Mouse (Mus musculus) frontal cortex, adult (tissue): ENCODE data around the gene Tsga10ip.
"Not testable (repeated sequence)": the region's sequence is repeated elsewhere in the genome, so short reads cannot be mapped to it uniquely, and the experiment has no call there.

ENCODE experiments used
- ATAC-seq: cut with Nextera tagmentation; 2 replicates; pipeline ENCODE4 v1.9.2; 2017; ENCODE audit warnings: mild to moderate bottlenecking, moderate library complexity, mixed read lengths; ENCODE audit not compliant: low TSS enrichment

Tsga10ip gene

DNA sequence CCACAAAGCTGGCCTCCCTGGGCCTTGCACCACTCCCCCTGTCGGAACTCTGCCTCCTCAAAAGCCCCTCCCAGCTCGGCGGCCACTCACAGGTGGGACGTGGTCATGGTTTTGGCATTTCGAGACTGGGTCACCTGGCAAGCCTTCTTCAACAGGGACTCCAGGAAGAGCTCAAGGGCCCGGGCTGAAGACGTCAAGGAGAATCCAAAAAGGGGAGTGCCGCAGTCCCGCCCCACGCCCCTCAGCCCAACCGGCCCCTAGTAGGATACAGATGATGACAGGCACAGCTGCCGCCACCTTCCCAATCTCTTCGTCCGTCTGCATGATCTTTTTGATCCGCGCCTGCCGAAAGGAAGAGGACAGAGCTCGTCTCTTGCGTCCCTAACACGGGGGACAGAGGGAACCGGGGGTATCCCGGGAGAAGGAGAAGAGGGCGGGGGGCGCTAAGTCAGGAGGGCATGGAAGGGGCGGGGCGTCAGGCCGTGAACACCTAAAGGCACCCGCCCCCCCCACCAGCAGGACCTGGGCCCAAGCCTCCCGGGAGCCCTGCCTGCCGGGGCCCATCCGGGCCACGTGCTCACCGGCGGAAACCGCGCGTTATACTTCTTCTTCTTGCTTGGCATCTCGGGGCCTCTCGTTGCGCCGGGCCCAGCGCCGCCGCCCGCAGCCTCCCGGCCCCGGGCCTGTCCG lies 21.9 kb upstream of the Tsga10ip start:
- peak; percentile 24; the same call in 1 of the 2 replicates for ATAC-seq

DNA sequence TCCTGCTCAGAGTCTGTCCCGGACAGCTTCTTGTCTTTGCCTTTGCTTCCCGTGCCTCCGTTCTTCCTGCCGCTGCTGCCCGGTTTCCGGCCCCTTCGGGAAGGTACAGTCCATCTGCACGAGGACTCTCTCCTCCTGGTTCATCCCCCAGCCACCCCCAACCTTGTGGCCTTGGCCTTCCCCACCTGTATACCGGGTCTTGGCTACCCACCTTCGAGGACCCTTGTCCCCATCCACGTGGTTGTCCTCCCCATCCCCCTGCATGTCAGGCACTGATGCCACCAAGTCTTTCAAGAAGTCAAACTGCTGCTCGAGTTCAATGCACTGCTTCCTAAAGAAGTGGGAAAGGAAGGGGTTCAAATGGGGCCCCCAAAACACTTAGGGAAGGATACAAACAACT lies 21.2 kb upstream of the Tsga10ip start:
- ATAC-seq: no peak

DNA sequence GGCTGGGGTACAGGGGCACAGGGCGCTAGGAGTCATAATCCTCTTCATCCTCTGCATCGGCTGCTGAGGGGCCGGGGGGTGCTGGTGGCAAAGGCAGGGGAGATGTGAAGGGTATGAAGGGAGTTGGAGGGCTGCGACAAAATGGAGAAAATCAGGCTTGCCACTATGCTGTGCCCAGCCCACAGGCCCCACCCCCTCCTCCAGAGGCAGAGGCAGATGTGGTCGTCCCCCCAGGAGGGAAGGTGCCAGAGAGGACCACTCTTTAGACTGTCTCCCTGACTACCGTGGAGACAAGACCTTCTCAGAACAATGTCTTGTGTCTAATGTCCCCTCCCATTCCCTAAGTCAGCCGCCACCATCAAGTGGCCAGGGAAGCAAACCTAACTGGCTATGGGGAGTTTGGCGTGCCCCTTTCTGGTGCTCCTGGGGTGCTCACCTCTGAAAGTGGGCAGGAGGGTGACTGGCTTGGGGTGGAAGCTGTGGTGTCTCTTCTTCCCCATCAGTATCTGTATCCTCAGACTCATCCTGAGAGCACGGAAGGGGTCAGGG lies 20.6 kb upstream of the Tsga10ip start:
- no peak for ATAC-seq

DNA sequence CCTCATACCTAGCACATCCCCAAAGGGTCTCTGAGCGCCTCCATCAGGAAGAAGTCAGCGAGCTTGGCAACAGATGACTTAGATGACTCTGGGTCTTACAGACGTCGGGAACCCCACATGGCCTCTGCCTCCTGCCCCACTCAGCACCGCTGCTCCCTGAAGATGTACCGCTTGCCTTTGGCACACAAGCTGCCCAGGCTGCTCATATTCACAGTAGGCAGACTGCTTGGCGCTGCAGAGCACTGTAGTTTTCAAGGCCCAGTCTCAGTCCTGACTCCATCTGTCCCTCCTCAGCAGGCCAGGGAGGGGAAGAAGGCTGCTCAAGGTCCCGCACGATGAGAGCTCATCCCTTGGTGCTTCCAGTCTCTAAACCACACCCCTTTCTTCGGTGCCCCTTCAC lies 19.9 kb upstream of the Tsga10ip start:
- ATAC-seq: no peak

DNA sequence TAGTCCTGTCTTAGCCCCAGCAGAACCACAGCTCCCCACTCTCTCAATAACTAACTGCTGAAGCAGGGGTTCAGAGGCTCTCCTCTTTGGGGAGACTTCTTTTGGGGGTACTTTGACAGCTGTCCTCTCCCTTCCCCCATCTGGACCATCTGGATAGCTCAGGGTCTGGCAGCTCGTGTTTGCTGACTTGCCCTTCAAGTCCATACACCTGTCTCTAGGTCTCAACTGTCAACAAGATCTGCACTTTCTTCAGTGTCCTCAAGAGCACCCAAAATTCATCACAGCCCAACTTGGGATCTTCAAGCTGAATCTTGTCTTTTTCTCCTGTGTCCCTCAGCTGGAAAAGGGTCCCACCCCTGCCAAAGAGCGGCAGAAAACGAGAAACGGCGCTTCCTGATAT lies 19.5 kb upstream of the Tsga10ip start:
- no peak for ATAC-seq

DNA sequence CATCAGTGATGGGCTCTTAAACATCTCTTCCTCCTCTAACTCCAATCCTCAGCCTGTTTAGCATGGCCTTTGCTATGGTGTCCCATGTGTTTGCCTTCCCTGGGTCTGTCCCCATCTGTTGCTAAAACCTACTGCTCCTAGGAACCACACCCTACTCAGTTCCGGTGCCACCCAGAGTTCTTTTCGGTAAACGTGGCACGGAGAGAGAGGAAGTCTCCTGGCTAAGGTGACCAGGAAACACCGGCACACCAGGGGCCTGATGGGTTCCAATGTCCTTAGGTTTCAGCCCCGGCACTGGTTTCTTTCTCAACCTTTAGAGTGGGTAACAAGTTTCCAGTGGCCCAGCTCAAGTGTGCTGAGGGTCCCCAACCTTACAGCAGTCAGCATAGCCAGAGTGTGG lies 18.3 kb upstream of the Tsga10ip start:
- no peak for ATAC-seq

DNA sequence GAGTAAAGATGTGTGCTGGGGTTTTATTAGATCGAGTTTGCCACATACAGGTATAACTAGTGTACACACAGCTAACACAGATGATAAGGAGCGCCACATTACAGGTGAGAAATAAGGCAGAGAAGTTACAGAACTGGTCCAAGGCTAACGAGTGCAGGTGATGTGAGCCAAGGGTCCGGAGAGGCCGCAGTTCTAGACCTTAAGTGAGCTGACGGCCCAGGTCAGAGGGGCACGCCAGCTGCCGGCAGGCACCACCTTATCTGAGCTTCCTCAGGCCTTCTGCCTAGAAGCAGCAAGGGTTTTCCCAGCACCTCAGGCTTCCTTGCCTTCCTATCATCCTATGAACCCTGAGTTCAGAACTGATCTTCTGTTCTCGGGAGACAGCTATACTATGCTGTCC lies 17.3 kb upstream of the Tsga10ip start:
- no peak for ATAC-seq

DNA sequence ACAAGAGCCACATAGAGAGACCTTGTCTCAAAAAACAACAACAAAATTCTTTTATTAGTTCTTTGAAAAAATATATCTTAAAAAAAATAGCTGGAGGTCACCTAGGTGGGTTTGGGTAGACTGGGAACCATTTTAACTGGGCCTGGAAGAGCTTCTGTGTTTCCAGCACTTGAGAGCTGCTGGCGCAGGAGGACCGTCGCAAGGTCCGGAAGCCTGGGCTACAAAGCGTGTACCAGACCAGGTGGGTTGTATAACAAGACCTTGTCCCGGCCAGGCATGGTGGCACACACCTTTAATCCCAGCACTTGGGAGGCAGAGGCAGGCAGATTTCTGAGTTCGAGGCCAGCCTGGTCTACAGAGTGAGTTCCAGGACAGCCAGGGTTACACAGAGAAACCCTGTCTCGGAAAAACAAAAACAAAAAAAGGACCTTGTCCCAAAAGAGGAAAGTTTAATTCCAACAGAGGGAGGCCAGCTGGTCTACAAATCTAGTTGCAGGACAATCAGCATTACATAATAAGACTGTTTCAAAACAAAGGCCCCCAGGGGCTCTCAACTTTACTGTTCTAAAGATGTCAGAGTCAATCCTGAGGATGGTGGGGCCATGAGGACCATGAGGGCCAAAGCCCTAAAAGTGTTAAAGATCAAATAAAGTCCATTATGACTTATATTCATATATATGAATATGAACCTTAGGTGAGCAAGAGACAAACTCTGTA lies 16.6 kb upstream of the Tsga10ip start:
- ATAC-seq: no peak

DNA sequence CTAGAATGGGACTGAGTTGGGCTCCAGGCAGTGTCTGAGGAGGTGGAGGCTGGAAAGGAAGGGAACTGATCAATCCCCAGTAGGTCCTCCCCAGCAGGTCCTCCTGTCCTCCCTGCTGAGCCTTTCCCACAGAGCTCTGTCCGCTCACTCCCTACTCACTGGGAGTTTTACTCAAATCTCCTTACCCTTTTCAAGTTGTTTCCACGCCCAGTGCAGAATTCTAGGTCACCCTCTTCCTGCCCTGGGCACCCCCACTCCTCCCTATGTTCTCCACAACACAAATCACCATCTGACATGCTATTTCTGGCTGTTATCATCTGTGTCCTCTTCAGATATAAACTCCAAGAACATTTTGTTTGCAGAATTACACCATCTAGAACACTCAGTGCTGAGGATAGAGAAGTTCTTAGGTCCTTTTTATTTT lies 12.2 kb upstream of the Tsga10ip start:
- peak; percentile 52; the same call in 1 of the 2 replicates for ATAC-seq

DNA sequence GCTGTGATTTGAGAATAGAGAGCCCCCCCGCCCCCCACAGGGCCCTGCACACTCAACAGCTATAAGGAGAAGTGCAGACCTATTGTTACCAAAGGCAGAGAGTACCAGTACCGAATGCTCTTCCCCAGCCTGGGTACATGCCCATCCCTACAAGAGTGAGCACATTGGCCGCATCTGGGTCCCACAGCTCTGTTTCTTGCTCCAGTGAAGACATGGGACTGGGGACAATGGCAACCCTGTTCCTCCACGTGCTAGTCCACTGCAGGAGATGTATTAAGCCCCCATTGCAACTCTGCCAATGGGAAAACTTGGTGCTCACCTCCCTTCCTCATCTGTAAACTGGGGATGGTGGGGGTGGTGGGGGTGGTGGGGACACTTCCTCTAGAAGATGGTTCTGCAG lies 11.5 kb upstream of the Tsga10ip start:
- ATAC-seq: no peak

DNA sequence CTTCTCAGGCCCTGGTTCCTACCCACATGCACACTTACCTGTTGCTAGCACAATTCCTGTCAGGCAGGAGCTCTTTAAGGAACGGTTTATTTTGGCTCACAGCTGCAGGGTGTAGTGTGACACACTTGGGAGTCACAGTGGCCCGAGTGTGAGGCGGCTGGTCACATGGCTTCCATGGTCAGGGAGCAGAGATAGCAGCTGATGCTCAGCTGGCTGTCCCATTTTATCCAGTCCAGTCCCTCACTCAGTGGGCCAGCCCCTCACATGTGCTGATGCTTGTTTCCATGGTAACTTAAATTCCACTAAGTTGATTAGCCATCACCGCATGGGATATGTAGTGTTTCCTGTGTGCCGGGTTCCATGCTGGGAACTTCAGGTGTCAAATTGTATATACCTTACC lies 9.6 kb upstream of the Tsga10ip start:
- peak; percentile 20; the same call in 1 of the 2 replicates for ATAC-seq

DNA sequence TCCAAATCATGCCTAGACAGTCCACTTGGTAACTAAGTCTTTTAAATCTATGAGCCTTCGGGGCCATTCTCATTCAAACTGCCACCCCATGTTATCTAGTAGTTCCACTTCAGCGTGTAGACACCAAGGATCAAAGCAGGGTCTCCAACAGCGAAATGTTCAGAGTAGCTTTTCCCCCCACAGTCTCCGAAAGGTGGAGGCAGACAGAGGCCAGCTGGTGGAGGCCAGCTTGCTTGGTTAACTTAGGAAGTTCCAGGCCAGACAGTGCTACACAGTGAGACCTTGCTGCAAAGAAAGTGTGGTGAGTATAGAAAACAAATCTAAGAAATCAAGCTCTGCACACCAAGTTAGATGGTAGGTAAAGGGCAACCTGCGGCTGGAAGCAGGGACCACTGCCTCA lies 8.3 kb upstream of the Tsga10ip start:
- ATAC-seq: no peak

DNA sequence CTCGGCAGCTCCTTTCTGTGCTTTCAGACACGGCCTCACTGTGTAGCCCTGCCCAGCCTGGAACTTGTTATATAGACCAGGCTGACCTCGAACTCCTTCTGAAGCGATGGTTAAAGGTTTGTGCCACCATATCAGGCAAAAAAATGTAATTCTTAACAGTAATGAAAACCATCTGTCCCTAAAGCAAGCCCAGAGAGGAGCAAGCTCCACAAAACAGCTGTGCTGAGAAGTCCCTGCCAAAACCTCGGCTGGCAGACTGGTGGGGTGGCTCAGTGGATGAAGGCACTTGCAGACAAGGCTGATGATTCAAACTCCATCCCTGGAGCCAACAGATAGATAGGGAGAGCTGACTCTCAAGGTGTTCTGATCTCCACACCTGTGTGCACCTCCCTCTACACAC lies 6.7 kb upstream of the Tsga10ip start:
- ATAC-seq: no peak

DNA sequence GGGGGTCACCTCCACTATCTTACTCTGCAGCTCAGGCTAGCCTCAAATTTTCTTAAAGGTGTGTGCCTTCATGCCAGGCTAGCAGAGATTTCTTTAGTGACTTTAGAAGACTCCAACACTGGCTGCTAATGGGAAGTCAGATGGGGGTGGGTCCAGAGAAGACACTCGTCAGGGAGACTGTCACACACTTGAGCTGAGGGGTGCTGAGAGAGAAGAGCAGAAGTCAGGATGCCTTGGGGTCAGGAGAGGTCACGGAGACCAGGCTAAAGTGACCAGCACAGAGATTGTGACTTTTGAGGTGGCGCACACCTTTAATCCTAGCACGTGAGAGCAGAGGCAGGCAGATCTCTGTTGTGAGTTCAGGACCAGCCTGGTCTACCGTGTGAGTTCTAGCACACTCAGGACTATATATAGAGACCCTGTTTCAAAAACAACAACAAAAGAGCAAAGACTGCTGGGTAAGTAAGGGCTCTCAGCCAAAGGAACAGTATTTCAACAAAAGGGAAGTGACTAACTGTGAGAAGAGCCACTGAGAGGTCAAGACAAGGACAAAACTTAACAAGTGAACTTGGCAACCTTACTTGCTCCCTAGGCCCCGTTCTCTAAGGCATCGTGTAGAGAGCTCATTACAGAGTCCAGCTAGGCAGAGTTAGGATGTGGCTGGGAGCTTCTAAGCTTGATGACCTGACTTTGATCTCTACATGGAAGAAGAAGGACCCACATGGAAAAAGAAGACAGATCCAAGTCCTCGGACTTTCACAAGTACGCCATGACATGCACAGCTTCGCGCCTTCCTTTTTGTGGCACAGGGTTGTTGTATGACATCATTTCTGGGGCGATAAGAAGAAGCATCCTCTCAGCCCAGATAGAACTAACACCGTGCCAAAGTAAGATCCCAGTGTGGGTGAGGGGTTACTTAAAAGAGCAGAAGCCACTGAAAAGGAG lies 6.0 kb upstream of the Tsga10ip start:
- no peak for ATAC-seq

DNA sequence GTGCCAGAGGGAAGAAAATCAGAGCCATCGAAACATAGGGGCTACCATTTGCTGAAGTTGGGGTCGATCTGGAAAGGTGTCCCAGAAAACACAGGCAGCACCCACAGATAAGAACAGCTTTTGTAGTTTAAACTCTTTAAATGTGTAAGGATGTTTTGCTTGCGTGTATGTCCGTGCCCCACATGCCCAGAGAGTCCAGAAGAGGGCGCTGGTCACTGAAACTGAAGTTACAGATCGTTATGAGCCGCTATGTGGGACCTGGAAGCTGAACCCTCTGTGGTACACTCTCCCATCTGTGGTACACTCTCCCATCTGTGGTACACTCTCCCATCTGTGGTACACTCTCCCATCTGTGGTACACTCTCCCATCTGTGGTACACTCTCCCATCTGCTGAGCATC lies 4.8 kb upstream of the Tsga10ip start:
- ATAC-seq: peak; percentile 64

DNA sequence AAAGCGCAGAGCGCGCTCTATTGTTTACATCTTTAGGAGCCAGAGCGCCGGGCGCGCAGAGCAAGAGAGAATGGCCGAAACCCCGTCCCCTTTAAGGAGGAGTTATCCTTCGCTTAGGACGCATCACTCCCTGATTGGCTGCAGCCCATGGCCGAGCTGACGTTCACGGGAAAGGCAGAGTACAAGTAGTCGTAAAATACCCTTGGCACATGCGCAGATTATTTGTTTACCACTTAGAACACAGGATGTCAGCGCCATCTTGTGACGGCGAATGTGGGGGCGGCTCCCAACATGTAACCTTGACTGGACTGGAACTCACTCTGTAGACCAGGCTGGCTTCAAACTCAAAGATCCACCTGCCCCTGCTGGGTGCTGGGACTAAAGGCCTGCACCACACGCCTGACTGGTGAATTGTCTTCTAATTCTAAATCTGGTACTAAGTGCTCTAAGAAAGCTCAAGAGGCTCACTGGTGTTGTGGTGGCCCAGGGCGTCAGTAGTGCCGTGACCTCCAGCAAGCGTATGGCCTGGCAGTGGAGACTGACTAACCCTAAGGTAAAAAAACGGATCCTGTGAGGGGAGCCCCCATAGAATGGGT lies 4.3 kb upstream of the Tsga10ip start:
- ATAC-seq: peak; percentile 48; the same call in 1 of the 2 replicates

DNA sequence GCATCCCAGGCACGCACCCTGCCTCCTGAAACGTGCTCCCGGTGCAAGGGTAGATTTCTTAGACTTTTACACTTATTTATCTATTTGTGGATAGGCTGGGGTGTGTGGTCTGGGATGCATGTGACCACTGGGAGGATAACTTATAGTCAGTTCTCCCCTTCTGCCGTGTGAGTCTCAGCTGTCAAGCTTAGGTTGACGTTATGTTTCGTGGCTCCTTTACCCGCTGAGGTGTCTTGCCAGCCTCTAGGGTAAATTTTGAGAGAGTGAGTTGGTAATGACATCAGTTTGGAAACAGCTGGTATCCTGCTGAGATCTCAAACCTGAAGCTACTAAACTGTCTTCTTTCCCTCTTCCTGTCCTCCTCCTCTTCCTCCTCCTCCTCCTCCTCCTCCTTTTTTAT lies 3.6 kb upstream of the Tsga10ip start:
- no peak for ATAC-seq

DNA sequence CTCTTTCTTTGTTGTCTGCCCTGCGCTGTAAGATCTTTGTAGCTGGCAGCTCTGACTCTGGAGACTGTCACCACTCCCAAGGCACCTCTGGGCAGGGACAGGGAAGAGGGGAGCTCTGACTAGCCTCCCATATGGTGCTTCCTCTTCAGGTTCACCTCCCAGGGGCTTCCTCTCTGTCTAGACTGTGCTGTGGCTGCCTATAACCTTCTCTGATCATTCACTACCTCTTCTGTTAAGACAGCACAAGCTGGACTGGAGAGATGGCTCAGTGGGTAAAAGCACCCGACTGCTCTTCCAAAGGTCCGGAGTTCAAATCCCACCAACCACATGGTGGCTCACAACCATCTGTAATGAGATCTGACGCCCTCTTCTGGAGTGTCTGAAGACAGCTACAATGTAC lies 1.3 kb downstream of the Tsga10ip start:
- not testable (repeated sequence) for ATAC-seq

DNA sequence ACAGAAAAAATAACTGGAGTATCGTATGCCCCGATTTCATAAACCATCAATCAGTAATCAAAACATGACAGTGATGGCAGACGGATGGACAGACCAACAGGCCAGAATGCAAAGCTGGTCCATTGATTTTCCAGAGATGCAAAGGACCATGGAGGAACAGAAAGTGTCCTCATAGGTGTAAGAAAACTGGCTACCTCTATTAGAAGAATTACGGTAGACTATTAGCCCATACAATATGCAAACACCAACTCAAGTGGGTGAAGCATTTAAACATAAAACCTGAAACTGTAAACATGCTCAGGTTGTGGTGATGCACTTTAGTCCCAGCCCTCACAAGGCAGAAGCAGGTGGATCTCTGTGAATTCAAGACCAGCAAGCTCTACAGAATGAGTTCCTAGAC lies 7.0 kb downstream of the Tsga10ip start:
- ATAC-seq: no peak

DNA sequence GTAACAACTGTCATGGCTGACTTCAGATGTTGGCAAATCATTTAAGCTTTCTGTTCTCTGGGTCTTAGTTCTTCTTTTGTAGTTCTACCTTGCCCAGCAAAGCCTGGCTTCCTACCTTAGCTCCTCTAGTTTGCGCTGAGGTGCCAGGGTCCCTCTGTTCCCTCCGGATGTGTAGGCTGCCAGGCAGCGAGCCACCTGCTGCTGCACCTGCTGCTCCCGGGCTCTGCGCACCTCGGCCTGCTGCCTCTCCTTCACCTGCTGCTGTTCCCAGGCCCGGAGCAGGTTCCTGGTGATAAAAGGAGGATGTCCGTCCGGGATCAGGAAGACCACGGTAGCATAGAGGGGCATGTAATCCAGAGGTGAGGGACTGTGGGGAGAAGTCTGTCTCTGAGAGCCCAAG lies 8.2 kb downstream of the Tsga10ip start:
- no peak for ATAC-seq

DNA sequence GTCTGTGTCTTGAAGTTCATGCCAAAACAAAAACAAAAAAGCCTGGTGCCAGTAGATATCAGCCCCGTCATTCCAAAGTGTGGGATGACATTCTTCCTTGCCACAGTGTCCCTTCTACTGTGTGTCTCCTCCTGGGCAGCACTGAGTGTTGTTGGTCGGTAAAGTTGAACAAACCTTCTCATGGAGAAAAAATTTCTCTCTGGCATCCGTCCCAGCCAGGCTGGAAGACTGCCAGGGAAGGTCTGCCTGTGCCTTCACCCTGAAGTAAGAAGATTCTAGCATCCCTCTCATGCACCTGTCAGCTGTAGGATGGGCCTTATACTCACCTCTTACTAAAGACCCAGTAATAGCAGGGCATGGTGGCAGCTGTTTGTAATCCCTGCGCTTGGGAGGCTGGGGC lies 9.4 kb downstream of the Tsga10ip start:
- no peak for ATAC-seq

DNA sequence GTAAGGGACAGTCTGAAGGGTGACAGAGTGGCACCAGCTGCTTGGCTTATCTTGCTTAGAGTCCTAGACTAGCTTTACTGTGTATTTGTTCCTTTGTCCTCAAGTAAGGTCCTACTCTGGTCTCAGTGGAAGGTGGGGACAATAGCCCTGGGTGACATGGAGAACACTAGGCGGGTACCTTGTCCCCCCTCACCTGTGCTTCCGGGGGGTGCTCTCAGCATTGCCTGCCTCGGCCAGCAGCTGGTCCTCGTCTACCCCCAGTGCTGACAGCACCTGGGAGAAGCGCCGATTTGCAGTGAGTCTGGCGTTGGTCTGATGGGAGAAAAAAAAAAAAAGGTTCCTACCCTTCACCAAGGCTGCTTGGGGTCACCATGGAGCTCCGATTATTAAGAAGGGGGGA lies 11.9 kb downstream of the Tsga10ip start:
- no peak for ATAC-seq
